Mouse (Mus musculus): Measurements from ENCODE around the gene Pecam1. TPM values are rescaled to one million over a fixed set of nuclear protein-coding genes. Genes with fewer than 3 reads are reported as not detected.
A peak's percentile ranks its signal among the peaks of the same experiment; 100 is the strongest.

Gene Pecam1
- total and polyA plus RNA-seq, 3 experiments = 18.4 to 22.3 (median 19.2) TPM

DNA sequence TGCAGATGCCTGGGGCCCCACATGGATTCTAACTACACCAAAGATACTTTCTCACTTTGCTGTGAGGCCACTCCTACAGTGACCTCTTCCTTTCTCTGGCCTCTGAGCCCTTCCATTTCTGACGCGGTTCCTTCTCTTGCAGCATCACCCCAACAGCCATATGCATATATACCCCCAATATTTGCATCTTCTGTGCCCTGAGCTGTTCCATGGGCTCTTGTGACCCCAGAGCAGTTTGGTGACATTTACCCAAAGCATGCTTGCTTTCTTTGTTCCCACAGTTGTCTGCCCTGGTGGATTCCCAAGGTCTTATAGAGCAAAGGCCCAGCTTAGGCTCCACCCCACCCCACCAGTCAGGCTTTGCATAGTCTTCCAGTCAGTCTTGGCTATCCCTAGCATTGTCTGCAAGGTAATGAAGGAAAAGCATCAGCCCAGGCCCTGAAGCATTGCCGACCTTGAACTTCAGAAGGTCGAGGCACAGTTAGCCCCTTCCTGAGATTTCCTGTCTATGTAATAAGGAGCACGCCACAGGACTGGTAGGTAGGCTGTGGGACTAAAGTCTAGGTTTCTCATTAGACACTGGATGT, 77.4 kb downstream of the Pecam1 start (continued):
- TF ChIP-seq CHD2 (IDR thresholded peaks at IDR 0.05; ENCODE audit: low read length) (no peak), NRF1 (IDR thresholded peaks at IDR 0.05; ENCODE audit: low read depth, low read length) (no peak), MAZ (IDR thresholded peaks at IDR 0.05; ENCODE audit: low read depth, low read length) (peak; percentile 56; the same call in 1 of the 2 replicates), BHLHE40 (IDR thresholded peaks at IDR 0.05; ENCODE audit: low read depth, low read length) (peak; percentile 41; the same call in 1 of the 2 replicates), ZMIZ1 (IDR thresholded peaks at IDR 0.05; ENCODE audit: low read depth, low read length) (no peak), MAX (IDR thresholded peaks at IDR 0.05; ENCODE audit: low read length) (peak; percentile 53; the same call in 1 of the 2 replicates), GABPA (IDR thresholded peaks at IDR 0.05; ENCODE audit: insufficient replicate concordance, low read depth, low read length) (no peak), E2F4 (IDR thresholded peaks at IDR 0.05; ENCODE audit: insufficient replicate concordance, low read depth, low read length) (no peak), USF1 (IDR thresholded peaks at IDR 0.05; ENCODE audit: low read depth, low read length) (no peak)

DNA sequence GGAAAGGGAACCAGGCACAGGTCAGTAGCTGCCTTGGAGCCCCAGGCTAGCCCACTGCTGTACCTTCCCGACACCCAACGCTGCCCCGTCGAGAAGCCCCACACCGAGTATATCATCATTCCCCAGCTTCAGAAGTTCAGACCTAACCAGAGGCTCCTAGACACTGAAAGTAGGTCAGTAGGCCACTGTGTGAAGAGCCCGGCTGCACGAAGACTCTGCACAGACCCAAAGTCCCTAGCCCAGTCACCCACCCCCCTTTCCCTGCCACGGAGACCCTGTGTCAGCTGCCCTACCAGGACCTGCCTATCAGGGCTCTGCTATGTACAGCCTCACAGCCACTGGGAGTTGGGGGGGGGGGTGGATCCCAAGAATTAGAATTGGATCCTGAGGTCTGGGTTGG, 78.6 kb downstream of the Pecam1 start:
- TF ChIP-seq TCF12 (IDR thresholded peaks at IDR 0.05; ENCODE audit: low read depth, low read length) = no peak
- TF ChIP-seq CHD2 (IDR thresholded peaks at IDR 0.05; ENCODE audit: low read length) = no peak
- TF ChIP-seq ELF1 (IDR thresholded peaks at IDR 0.05; ENCODE audit: low read depth, low read length) = no peak
- TF ChIP-seq SMC3 (IDR thresholded peaks at IDR 0.05; ENCODE audit: low read depth, low read length) = no peak
- TF ChIP-seq RCOR1 (conservative IDR thresholded peaks at IDR 0.05; ENCODE audit: low read depth, low read length) = no peak
- TF ChIP-seq E2F4 (IDR thresholded peaks at IDR 0.05; ENCODE audit: insufficient replicate concordance, low read depth, low read length) = no peak
- no peak for TF ChIP-seq JUND (conservative IDR thresholded peaks at IDR 0.05; ENCODE audit: low read depth, low read length)
- no peak for TF ChIP-seq CHD1 (IDR thresholded peaks at IDR 0.05; ENCODE audit: low read depth, low read length)
- TF ChIP-seq HCFC1 (IDR thresholded peaks at IDR 0.05; ENCODE audit: low read depth, low read length) = no peak
- no peak for TF ChIP-seq ZKSCAN1 (IDR thresholded peaks at IDR 0.05; ENCODE audit: borderline replicate concordance, low read depth, low read length)
- TF ChIP-seq KAT2A (IDR thresholded peaks at IDR 0.05; ENCODE audit: insufficient replicate concordance, low read length) = no peak
- no peak for TF ChIP-seq ETS1 (conservative IDR thresholded peaks at IDR 0.05; ENCODE audit: low read depth, low read length)
- TF ChIP-seq UBTF (IDR thresholded peaks at IDR 0.05; ENCODE audit: low read depth, low read length) = no peak
- no peak for TF ChIP-seq MYC (IDR thresholded peaks at IDR 0.05; ENCODE audit: low read depth, low read length)
- in situ Hi-C loops (cut with MboI; ENCODE audit: low pct_ligation_motif_present, low pct_unique_long_range_greater_than_20kb, low sequenced_read_pairs) = loop anchor here (5.0 kb wide), 1 partner anchor 80 kb away; the partner anchor contains the start of genes Milr1 and Pecam1
- H3K4me1 ChIP-seq (ENCODE audit: control insufficient read depth in 1 of 2, insufficient read depth in 2 of 2) = peaks cover 68 to 95% of the 10 kb centered on the region in 2 experiments

More for the DNA sequence above, 78.6 kb downstream of the Pecam1 start:
- Histone ChIP-seq H3K4me3 (replicated peaks in 1 of 3; ENCODE audit: low read depth in 2 of 3, low read length in 2 of 3, poor library complexity in 1 of 3) (no peak overlapping the region), H3K9ac (ENCODE audit: insufficient read depth, low read depth) (no peak overlapping the region), H3K79me2 (replicated peaks; ENCODE audit: control insufficient read depth, extremely low read depth, insufficient read depth, poor library complexity, severe bottlenecking) (no peaks in the 10 kb centered on the region), H3K9me3 (replicated peaks; ENCODE audit: low read length) (no peaks in the 10 kb centered on the region), H3K27ac (ENCODE audit: insufficient read depth, low read depth) (peak overlapping the region; percentile 93; the same call in 1 of the 2 replicates), H3K27me3 (replicated peaks) (no peaks in the 10 kb centered on the region), H3K36me3 (replicated peaks in 1 of 2; ENCODE audit: control insufficient read depth in 1 of 2, insufficient read depth in 1 of 2, low read length in 1 of 2) (peaks cover 0 to 15% of the 10 kb centered on the region in 2 experiments), H3K4me2 (ENCODE audit: insufficient read depth, low read depth, poor library complexity, severe bottlenecking) (no peak overlapping the region)
- no peak for DNase-seq (ENCODE audit: extremely low read depth)
- dilution Hi-C loops (cut with MboI; ENCODE audit: extremely low pct_ligation_motif_present, extremely low pct_unique_long_range_greater_than_20kb, low sequenced_read_pairs) = no loop called here

Measured in CH12.LX (cell line).